Mouse (Mus musculus): ENCODE measurements around the gene Megf8. TPM values are rescaled to one million over a fixed set of nuclear protein-coding genes. Genes with fewer than 3 reads are reported as not detected.
"Not testable (repeated sequence)": the region's sequence is repeated elsewhere in the genome, so short reads cannot be mapped to it uniquely, and the experiment has no call there.

The Megf8 gene
- total RNA-seq, 2 experiments from 2014 or later: 100 to 102 TPM

DNA sequence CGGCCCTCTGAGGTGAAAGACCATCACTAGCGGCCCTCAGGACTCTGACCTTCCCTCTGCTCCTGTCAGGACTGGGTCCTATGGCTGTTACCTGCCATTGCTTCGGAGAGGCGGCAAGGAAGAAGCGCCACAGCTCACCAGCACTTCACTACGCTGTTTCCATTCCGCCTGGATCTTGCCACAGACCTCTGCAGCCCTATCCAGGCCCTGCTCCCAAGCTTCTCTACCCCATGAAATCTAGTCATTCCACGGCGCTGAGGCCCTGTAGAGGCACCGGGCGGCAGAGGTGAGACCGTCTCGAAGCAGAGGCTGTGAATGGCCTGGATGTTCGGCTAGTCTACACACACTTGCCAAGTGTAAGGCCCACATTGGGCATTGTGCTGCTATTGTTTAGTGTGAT is 79.7 kb downstream of the Megf8 start:
- DNase-seq (ENCODE audit: low spot score in 2 of 2): no peak

DNA sequence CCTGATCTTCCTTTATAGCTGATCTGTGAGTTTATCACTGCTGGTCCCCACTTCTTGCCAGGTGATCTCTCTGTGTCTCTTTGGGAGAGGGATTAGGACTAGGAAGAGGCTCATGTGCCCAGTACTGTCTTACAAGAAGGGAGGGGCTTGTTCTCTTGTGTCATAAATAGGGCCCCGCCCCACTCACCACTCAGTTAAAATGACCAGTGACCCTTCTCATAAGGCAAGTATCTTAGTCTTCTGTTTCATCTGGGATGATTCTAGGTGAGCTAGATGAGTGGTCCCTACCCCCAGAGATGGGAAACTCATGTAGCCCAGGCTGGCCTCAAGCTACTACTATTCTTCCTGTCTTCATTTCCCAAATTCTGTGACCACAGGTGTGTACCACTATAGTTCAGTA is 81.6 kb downstream of the Megf8 start, which contains the start of gene Lipe:
Gene Lipe, minus strand, starts transcription at position 101 of the 400 bp plus-strand sequence.
- no peak for DNase-seq (ENCODE audit: low spot score in 2 of 2)

DNA sequence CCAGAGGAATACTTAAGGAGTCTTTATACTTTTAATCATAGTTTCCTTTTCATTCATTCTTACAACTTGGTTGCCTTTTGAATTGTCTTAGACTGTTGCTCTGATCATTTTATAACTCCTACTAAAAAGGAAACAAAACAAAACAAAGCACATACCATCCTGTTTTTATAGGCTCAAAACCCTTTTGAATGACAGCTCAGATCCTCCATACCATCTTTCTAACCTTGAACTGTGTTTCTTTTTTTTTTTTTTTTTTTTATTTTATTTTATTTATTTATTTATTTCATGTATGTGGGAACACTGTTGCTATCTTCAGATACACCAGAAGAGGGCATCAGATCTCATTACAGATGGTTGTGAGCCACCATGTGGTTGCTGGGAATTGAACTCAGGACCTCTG is 82.1 kb downstream of the Megf8 start:
- not testable (repeated sequence) for DNase-seq (ENCODE audit: low spot score in 2 of 2)

DNA sequence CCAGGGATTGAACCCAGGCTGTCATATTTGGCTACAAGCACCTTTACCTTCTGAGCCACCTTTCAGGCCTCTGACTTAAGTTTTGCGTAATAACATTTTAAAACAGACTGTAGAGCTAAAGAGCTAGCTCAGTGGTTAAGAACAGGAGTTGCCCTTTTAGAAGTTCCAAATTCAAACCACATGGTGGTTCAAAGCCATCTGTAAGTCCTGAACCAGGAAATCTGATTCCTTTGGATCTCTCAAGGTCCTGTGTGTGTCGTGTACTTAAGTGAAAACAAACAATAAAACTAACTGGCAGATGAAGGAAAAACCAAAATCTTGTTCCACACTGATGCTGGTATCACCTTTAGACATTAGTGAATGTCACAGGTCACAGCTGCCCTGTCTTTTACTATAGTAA is 84.6 kb downstream of the Megf8 start:
- no peak for DNase-seq (ENCODE audit: low spot score in 2 of 2)

DNA sequence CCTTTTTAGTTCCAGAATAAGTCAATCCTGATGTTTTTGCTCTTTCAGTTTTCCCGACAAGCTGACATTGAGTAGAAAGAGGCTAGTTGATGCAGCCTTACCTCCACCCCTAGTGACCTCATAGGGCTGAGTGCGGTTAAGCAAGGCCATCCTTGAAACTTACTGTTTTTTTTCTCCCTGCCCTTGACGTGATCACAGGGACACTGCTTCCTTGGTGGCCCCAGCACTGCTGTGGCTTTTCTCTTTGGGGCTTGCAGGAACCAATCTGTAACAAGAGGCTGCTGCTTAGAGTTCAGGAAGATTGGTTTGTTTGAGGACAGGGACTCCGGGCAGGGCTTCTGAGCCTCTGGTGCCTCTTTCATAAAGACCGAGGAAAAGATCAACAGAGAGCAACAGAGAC is 85.0 kb downstream of the Megf8 start:
- no peak for DNase-seq (ENCODE audit: low spot score in 2 of 2)

DNA sequence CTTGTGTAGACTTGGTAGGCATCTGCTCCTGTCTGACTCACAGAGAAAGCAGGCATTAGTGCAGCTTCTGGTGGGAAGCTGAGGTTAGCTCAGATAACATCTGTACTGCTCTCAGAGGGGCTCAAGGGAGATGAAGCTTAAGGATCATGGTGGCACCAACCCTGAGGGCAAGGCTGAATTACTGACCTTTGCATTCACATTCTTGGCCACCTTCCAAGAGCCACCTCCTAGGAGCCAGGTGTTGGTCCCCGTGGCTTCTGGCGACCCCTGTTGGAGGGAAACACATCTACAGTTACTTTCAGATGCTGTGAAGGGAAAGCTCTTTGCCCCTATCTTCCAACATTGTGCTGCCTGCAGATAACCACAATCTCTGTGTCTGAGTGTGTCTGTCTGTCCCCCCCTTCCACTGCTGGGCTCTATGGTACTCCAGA is 85.7 kb downstream of the Megf8 start:
- DNase-seq (ENCODE audit: low spot score in 2 of 2): no peak

DNA sequence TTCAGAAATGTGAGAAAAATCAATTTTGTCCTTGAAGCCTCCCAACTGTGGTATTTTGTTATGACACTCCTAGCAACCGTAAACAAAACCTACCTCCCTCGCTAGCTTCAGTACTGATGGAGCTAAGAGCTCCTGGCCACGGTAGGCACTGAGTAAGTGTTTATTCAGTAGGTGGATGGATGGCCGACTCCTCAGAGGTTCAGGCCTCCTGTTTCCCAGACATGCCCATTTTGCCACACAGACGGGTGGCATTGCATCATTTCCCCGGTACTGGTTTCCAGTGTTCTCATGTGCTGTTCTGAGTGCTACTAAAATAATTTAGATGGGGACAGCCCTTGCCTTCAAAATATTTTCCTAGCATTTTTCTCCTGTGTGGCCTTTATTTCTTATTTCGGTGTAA is 89.5 kb downstream of the Megf8 start:
- DNase-seq (ENCODE audit: low spot score in 2 of 2): no peak

DNA sequence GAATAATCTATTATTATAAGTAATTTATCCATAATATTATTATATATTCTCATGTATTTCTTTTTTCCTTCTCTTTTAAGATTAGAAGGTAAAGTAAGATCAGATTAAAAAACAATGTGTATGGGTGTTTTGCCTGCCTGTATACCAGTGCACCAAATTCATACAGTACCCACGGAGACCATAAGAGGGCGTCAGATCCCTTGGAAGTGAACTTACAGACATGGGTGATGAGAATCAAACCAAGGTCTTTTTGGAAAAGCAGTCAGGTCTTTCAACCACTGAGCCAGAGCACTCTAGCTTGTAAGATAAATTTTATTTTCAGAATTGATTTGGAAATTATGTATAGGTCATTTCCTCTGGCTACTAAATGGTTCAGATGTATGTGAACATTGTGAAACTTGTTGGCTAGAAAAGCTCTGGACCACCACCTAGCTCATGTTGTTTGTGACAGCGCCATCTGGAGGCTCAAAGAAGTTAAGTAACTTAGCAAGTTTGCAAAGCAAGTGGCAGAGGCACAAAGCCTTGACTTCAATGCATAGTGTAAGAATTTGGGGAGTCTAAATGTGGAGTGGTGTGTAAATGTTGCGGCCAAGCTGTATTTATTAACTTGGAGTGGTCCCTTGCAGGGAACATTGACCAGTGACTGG is 92.3 kb downstream of the Megf8 start:
- DNase-seq (ENCODE audit: low spot score in 2 of 2): no peak

DNA sequence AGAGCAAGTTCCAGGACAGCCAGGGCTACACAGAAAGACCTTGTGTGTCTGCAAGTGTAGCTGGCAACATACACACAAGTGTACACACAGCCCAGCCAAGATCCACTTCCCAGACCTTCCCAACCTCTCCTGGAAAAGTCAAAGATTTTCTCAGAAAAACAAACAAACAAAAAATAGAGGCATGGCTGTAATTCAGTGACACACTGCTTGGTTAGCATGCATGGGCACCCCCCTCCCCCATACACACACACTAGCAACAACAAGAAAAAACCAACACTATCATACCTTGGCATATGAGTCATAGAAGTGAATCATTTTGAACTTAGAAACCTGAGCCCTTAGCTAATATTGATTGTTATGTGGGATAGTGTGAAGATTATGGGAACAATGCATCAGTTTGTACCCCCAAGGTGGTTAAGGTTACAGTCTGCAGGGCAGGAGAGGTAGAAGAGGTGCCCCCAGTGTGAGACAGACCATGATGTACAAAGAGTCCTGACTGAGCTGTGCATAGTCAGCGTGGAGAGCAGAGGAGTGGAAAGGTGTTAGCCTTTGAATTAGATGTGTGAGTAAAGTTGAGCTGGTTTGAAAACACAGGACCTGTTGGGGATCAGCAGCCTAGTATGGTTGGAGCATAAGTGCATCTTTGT is 94.1 kb downstream of the Megf8 start:
- no peak for DNase-seq (ENCODE audit: low spot score in 2 of 2)

DNA sequence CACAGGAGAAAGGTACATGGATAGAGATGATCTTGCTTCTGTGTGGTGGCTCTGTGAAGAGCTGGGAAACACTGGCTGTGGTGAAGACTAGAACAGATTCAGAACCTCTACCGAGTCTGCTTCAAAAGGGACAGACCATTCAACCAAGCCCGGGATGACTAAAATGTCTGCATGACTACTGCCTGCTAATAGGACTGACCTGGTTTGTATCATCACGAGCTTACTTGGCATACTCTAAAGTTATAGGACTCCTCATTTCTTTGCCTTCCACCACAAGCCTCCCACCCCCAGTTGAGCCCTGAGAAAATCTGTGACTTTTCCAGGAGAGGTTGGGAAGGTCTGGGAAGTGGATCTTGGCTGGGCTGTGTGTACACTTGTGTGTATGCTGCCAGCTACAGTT is 94.9 kb downstream of the Megf8 start:
- no peak for DNase-seq (ENCODE audit: low spot score in 2 of 2)

DNA sequence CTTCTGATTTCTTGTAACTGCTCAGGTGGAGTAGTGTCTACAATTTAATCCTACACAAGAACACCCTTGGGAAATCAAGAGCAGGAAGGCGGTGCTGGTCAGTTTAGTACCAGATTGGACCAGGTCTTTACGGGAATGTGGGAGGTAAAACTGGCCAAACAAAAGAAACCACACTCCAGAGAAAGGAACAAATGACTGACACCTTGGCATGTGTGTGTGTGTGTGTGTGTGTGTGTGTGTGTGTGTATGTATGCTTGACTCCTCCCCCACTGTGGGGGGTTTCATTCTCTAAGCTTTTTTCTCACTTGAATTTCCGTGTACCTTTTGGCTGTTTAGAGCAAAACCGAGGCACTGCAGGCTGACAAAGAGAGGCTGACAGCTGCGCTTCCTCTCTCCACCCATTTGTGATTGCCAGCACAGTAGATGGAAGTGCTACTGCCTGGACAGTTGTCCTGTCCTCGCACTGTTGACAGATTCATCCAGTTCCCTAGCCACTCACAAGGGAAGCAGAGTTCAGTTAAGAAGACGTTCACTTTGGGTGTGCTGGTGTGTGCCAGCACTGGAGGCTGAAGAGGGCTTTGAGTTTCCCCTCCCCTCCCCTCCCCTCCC is 96.0 kb downstream of the Megf8 start, which contains the start of gene Cxcl17:
Gene Cxcl17, minus strand, starts transcription at position 54 of the 609 bp plus-strand sequence.
- DNase-seq (ENCODE audit: low spot score in 2 of 2): no peak

Other genes starting within 250 kb of the Megf8 start
- 100 to 1,000 TPM; 176 TPM for gene Grik5, start 244.8 kb upstream of the Megf8 start, total RNA-seq (2021)
- gene Zfp574, start 244.6 kb upstream of the Megf8 start, total RNA-seq (2021): 10 to 100 TPM; 34.9 TPM
- 10 to 100 TPM in 1 of 2 experiments, 1 to 10 TPM in 1; 7.7 to 12.9 TPM for gene Pou2f2, start 137.4 kb upstream of the Megf8 start, total RNA-seq (2021)
- gene Dedd2, start 96.5 kb upstream of the Megf8 start, total RNA-seq (2021): 10 to 100 TPM; 24.2 to 26.7 TPM
- gene Zfp526, start 95.7 kb upstream of the Megf8 start, total RNA-seq (2021): 10 to 100 TPM; 10.6 to 11.4 TPM
- gene Gsk3a, start 79.3 kb upstream of the Megf8 start, total RNA-seq (2021): 100 to 1,000 TPM; 215 to 224 TPM
- 10 to 100 TPM; 60.8 to 65.2 TPM for gene Erf, start 66.4 kb upstream of the Megf8 start, total RNA-seq (2021)
- gene Cic, start 49.5 kb upstream of the Megf8 start, total RNA-seq (2021): 100 to 1,000 TPM; 212 to 225 TPM
- gene Pafah1b3, start 19.2 kb upstream of the Megf8 start, total RNA-seq (2021): 10 to 100 TPM; 35.7 to 36.9 TPM
- not detected for gene Prr19, start 15.8 kb upstream of the Megf8 start, total RNA-seq (2021)
- 10 to 100 TPM; 45.4 to 46.6 TPM for gene Tmem145, start 11.1 kb upstream of the Megf8 start, total RNA-seq (2021)
- not detected for gene Cnfn, start 52.6 kb downstream of the Megf8 start, total RNA-seq (2021)
- 1 to 10 TPM; 7.6 to 8.2 TPM for gene Lipe, start 81.5 kb downstream of the Megf8 start, total RNA-seq (2021)
- not detected for gene Cxcl17, start 95.7 kb downstream of the Megf8 start, total RNA-seq (2021)
- 1 to 10 TPM; 3.4 to 5.0 TPM for gene Ceacam1, start 160.4 kb downstream of the Megf8 start, total RNA-seq (2021)
- under 1 TPM; 0.33 to 0.37 TPM for gene Ceacam2, start 222.7 kb downstream of the Megf8 start, total RNA-seq (2021)

Data from left cerebral cortex, adult 18-20 months (tissue).